Mouse (Mus musculus): ENCODE results near the gene Ccdc125. TPM values are rescaled to one million over a fixed set of nuclear protein-coding genes. Genes with fewer than 3 reads are reported as not detected.
"Not testable (repeated sequence)": the region's sequence is repeated elsewhere in the genome, so short reads cannot be mapped to it uniquely, and the experiment has no call there.

The Ccdc125 gene
- total and polyA plus RNA-seq, 2 experiments from 2014 or later, result 0.86 to 1.8 TPM

- DNase-seq (ENCODE audit: low spot score) (no peak), ATAC-seq (ENCODE audit: low FRiP score) (no peak)
- Histone ChIP-seq H3K4me2 (ENCODE audit: low read depth, low read length, poor library complexity, severe bottlenecking) (no peak overlapping the region), H3K4me3 (ENCODE audit: low read depth, low read length) (no peak overlapping the region), H3K27ac (ENCODE audit: low read depth, low read length) (no peak overlapping the region), H3K27me3 (ENCODE audit: insufficient read depth, low read length) (no peaks in the 10 kb centered on the region), H3K9ac (replicated peaks; ENCODE audit: low read length, poor library complexity, severe bottlenecking) (no peak overlapping the region), H3K9me3 (ENCODE audit: low read length) (no peaks in the 10 kb centered on the region), H3K36me3 (ENCODE audit: insufficient read depth, low read length) (peaks cover 9% of the 10 kb centered on the region), H3K4me1 (ENCODE audit: insufficient read depth, low read length) (peaks cover 6% of the 10 kb centered on the region; the same call in 1 of the 2 replicates)
- WGBS, result 81% methylated on average over 10 of the region's 10 CpGs
- TF ChIP-seq CTCF (IDR thresholded peaks at IDR 0.05), result no peak
Measured at GRCm38 (mm10) chr13:100725194-100725593, 55.7 kb downstream of the Ccdc125 start.

- no peak for TF ChIP-seq CTCF (IDR thresholded peaks at IDR 0.05)
- DNase-seq (ENCODE audit: low spot score) (no peak), ATAC-seq (ENCODE audit: low FRiP score) (no peak)
- Histone ChIP-seq H3K27ac (ENCODE audit: low read depth, low read length) (no peak overlapping the region), H3K4me2 (ENCODE audit: low read depth, low read length, poor library complexity, severe bottlenecking) (no peak overlapping the region), H3K27me3 (ENCODE audit: insufficient read depth, low read length) (no peaks in the 10 kb centered on the region), H3K4me3 (ENCODE audit: low read depth, low read length) (no peak overlapping the region), H3K9me3 (ENCODE audit: low read length) (no peaks in the 10 kb centered on the region), H3K36me3 (ENCODE audit: insufficient read depth, low read length) (peaks cover 4% of the 10 kb centered on the region; the same call in 1 of the 2 replicates), H3K4me1 (ENCODE audit: insufficient read depth, low read length) (peaks cover 6% of the 10 kb centered on the region; the same call in 1 of the 2 replicates), H3K9ac (replicated peaks; ENCODE audit: low read length, poor library complexity, severe bottlenecking) (no peak overlapping the region)
- WGBS, result 97% methylated on average over 5 of the region's 5 CpGs
Measured at GRCm38 (mm10) chr13:100728086-100728485, 58.6 kb downstream of the Ccdc125 start.

GRCm38 (mm10) chr13:100728530-100728929 is 59.0 kb downstream of the Ccdc125 start:
- DNase-seq (ENCODE audit: low spot score); ATAC-seq (ENCODE audit: low FRiP score); H3K4me3 ChIP-seq (ENCODE audit: low read depth, low read length); H3K4me1 ChIP-seq (ENCODE audit: insufficient read depth, low read length); H3K27ac ChIP-seq (ENCODE audit: low read depth, low read length); H3K4me2 ChIP-seq (ENCODE audit: low read depth, low read length, poor library complexity, severe bottlenecking); H3K36me3 ChIP-seq (ENCODE audit: insufficient read depth, low read length); H3K27me3 ChIP-seq (ENCODE audit: insufficient read depth, low read length); H3K9me3 ChIP-seq (ENCODE audit: low read length); H3K9ac ChIP-seq (replicated peaks; ENCODE audit: low read length, poor library complexity, severe bottlenecking): not testable (repeated sequence)
- WGBS, result 100% methylated on average over 4 of the region's 4 CpGs

- peak overlapping the region; percentile 95 for H3K9ac ChIP-seq (replicated peaks; ENCODE audit: low read length, poor library complexity, severe bottlenecking)
- H3K9me3 ChIP-seq (ENCODE audit: low read length), result no peaks in the 10 kb centered on the region
- H3K36me3 ChIP-seq (ENCODE audit: insufficient read depth, low read length), result peaks cover 7% of the 10 kb centered on the region; the same call in 1 of the 2 replicates
- under 1% methylated on average over 30 of the region's 30 CpGs for WGBS
- no peaks in the 10 kb centered on the region for H3K27me3 ChIP-seq (ENCODE audit: insufficient read depth, low read length)
- H3K4me3 ChIP-seq (ENCODE audit: low read depth, low read length), result peak overlapping the region; percentile 86
- peak overlapping the region; percentile 92 for H3K27ac ChIP-seq (ENCODE audit: low read depth, low read length)
- peak; percentile 80; the same call in 1 of the 2 replicates for ATAC-seq (ENCODE audit: low FRiP score)
- DNase-seq (ENCODE audit: low spot score), result no peak
- peak overlapping the region; percentile 85 for H3K4me2 ChIP-seq (ENCODE audit: low read depth, low read length, poor library complexity, severe bottlenecking)
- peaks cover 6% of the 10 kb centered on the region; the same call in 1 of the 2 replicates for H3K4me1 ChIP-seq (ENCODE audit: insufficient read depth, low read length)
- no peak for TF ChIP-seq CTCF (IDR thresholded peaks at IDR 0.05)
Measured at GRCm38 (mm10) chr13:100730153-100730860, 60.8 kb downstream of the Ccdc125 start.

GRCm38 (mm10) chr13:100730861-100731176 is 61.3 kb downstream of the Ccdc125 start, which contains the start of gene Cdk7:
Gene Cdk7, minus strand, starts transcription at chr13:100730939.
- no peaks in the 10 kb centered on the region for H3K9me3 ChIP-seq (ENCODE audit: low read length)
- peak within 1 kb of the TSS; percentile 85 for H3K4me2 ChIP-seq (ENCODE audit: low read depth, low read length, poor library complexity, severe bottlenecking)
- DNase-seq (ENCODE audit: low spot score) (peak; percentile 97), ATAC-seq (ENCODE audit: low FRiP score) (peak; percentile 99)
- peak within 1 kb of the TSS; percentile 86 for H3K4me3 ChIP-seq (ENCODE audit: low read depth, low read length)
- peak within 1 kb of the TSS; percentile 92 for H3K27ac ChIP-seq (ENCODE audit: low read depth, low read length)
- H3K4me1 ChIP-seq (ENCODE audit: insufficient read depth, low read length), result peaks cover 6% of the 10 kb centered on the region; the same call in 1 of the 2 replicates
- 0% methylated on average over 19 of the region's 19 CpGs for WGBS
- no peak for TF ChIP-seq CTCF (IDR thresholded peaks at IDR 0.05)
- peaks cover 7% of the 10 kb centered on the region; the same call in 1 of the 2 replicates for H3K36me3 ChIP-seq (ENCODE audit: insufficient read depth, low read length)
- H3K9ac ChIP-seq (replicated peaks; ENCODE audit: low read length, poor library complexity, severe bottlenecking), result peak within 1 kb of the TSS; percentile 95
- H3K27me3 ChIP-seq (ENCODE audit: insufficient read depth, low read length), result no peaks in the 10 kb centered on the region

- peak overlapping the region; percentile 85; the same call in 1 of the 2 replicates for H3K4me2 ChIP-seq (ENCODE audit: low read depth, low read length, poor library complexity, severe bottlenecking)
- not testable (repeated sequence) for H3K36me3 ChIP-seq (ENCODE audit: insufficient read depth, low read length); H3K4me3 ChIP-seq (ENCODE audit: low read depth, low read length); H3K4me1 ChIP-seq (ENCODE audit: insufficient read depth, low read length); H3K9me3 ChIP-seq (ENCODE audit: low read length); H3K27ac ChIP-seq (ENCODE audit: low read depth, low read length); H3K27me3 ChIP-seq (ENCODE audit: insufficient read depth, low read length); H3K9ac ChIP-seq (replicated peaks; ENCODE audit: low read length, poor library complexity, severe bottlenecking); DNase-seq (ENCODE audit: low spot score); ATAC-seq (ENCODE audit: low FRiP score)
- 0 out of 2 replicates have a peak, but pooled peaks have one; percentile 27 for TF ChIP-seq CTCF (IDR thresholded peaks at IDR 0.05)
- 89% methylated on average over 5 of the region's 6 CpGs for WGBS
Measured at GRCm38 (mm10) chr13:100731462-100732046, 62.0 kb downstream of the Ccdc125 start.

Measured in midbrain, postnatal 0 days (tissue).